Mouse (Mus musculus): ENCODE results near the gene Tbl1x.
"Not testable (repeated sequence)": the region's sequence is repeated elsewhere in the genome, so short reads cannot be mapped to it uniquely, and the experiment has no call there.

The Tbl1x gene

GRCm38 (mm10) chrX:77510371-77511300 lies at the start of gene Tbl1x:
Gene Tbl1x, plus strand, starts transcription at chrX:77511013.
- peak; percentile 61 for DNase-seq (ENCODE audit: low spot score)

GRCm38 (mm10) chrX:77469216-77469615 lies 41.6 kb upstream of the Tbl1x start:
- no peak for DNase-seq (ENCODE audit: low spot score)

- DNase-seq (ENCODE audit: low spot score), result no peak
Measured at GRCm38 (mm10) chrX:77472858-77473257, 38.0 kb upstream of the Tbl1x start.

GRCm38 (mm10) chrX:77473511-77473910 lies 37.3 kb upstream of the Tbl1x start:
- no peak for DNase-seq (ENCODE audit: low spot score)

- no peak for DNase-seq (ENCODE audit: low spot score)
Measured at GRCm38 (mm10) chrX:77474551-77474950, 36.3 kb upstream of the Tbl1x start.

- DNase-seq (ENCODE audit: low spot score), result no peak
Measured at GRCm38 (mm10) chrX:77477526-77477925, 33.3 kb upstream of the Tbl1x start.

- no peak for DNase-seq (ENCODE audit: low spot score)
Measured at GRCm38 (mm10) chrX:77487922-77488799, 22.7 kb upstream of the Tbl1x start.

GRCm38 (mm10) chrX:77490127-77490526 lies 20.7 kb upstream of the Tbl1x start:
- no peak for DNase-seq (ENCODE audit: low spot score)

- DNase-seq (ENCODE audit: low spot score), result peak; percentile 92
Measured at GRCm38 (mm10) chrX:77509149-77509548, 1.7 kb upstream of the Tbl1x start.

GRCm38 (mm10) chrX:77509776-77510175 lies 1.0 kb upstream of the Tbl1x start:
- no peak for DNase-seq (ENCODE audit: low spot score)

GRCm38 (mm10) chrX:77511301-77511993 lies 634 bp downstream of the Tbl1x start:
- peak; percentile 20 for DNase-seq (ENCODE audit: low spot score)

- DNase-seq (ENCODE audit: low spot score), result no peak
Measured at GRCm38 (mm10) chrX:77511994-77512485, 1.2 kb downstream of the Tbl1x start.

GRCm38 (mm10) chrX:77517274-77518085 lies 6.7 kb downstream of the Tbl1x start:
- DNase-seq (ENCODE audit: low spot score), result no peak

GRCm38 (mm10) chrX:77518929-77519328 lies 8.1 kb downstream of the Tbl1x start:
- DNase-seq (ENCODE audit: low spot score), result no peak

- DNase-seq (ENCODE audit: low spot score), result no peak
Measured at GRCm38 (mm10) chrX:77522842-77523375, 12.1 kb downstream of the Tbl1x start.

GRCm38 (mm10) chrX:77525179-77525578 lies 14.4 kb downstream of the Tbl1x start:
- no peak for DNase-seq (ENCODE audit: low spot score)

- DNase-seq (ENCODE audit: low spot score), result no peak
Measured at GRCm38 (mm10) chrX:77528401-77528800, 17.6 kb downstream of the Tbl1x start.

- no peak for DNase-seq (ENCODE audit: low spot score)
Measured at GRCm38 (mm10) chrX:77530997-77531396, 20.2 kb downstream of the Tbl1x start.

GRCm38 (mm10) chrX:77533922-77534321 lies 23.1 kb downstream of the Tbl1x start:
- DNase-seq (ENCODE audit: low spot score), result no peak

- not testable (repeated sequence) for DNase-seq (ENCODE audit: low spot score)
Measured at GRCm38 (mm10) chrX:77539770-77540169, 29.0 kb downstream of the Tbl1x start.

- no peak for DNase-seq (ENCODE audit: low spot score)
Measured at GRCm38 (mm10) chrX:77544003-77544402, 33.2 kb downstream of the Tbl1x start.

Data from lung, postnatal 25 days (tissue).